Mouse (Mus musculus) layer of hippocampus, adult 6 months (tissue): ENCODE data around the gene Ltb4r1. TPM values are rescaled to one million over a fixed set of nuclear protein-coding genes. Genes with fewer than 3 reads are reported as not detected.

Source experiments
- long read RNA-seq, 2 experiments: library from polyadenylated mRNA; unstranded; transcript quantifications; one replicate each; pipeline ENCODE4 v2.0.0; 2019 to 2020
- polyA plus RNA-seq: library from polyadenylated mRNA; unstranded; fragments of <200 nt; fragmentation: Nextera tagmentation; gene quantifications from 2 replicates; pipeline ENCODE4 v1.2.3, GENCODE M21; 2021

The Ltb4r1 gene
- 0.26 TPM in 1 of 2 replicates, not detected in the other for polyA plus RNA-seq
- long read RNA-seq, experiment 1, partial matches to known transcripts, result 0 of 1 reads
- long read RNA-seq, experiment 1, other reads (novel, unspliced or antisense), result 1 of 1 reads
- long read RNA-seq, experiment 2, result 0 reads

DNA sequence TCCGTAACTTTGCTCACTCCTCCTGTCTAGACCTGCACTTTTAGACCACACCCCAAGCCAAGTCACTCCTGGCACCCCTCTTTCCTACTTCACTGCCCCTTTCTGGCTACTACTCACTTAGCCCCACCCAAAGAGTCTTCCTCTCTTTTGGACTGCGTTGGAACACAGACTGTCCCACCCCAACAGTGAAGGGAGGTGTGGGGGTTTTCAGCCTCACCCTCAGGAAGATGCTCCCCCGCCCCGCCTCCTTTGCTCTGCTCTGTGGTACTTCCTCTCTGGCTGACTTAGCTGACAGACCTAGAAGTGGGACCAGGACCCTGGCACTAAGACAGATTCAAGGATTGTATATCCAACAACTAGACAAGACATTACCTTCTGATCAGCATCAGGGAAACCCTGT is at the start of gene Ltb4r1:
TSS of gene Ltb4r1 (plus strand) at position 267 of the 400 bp plus-strand sequence.

DNA sequence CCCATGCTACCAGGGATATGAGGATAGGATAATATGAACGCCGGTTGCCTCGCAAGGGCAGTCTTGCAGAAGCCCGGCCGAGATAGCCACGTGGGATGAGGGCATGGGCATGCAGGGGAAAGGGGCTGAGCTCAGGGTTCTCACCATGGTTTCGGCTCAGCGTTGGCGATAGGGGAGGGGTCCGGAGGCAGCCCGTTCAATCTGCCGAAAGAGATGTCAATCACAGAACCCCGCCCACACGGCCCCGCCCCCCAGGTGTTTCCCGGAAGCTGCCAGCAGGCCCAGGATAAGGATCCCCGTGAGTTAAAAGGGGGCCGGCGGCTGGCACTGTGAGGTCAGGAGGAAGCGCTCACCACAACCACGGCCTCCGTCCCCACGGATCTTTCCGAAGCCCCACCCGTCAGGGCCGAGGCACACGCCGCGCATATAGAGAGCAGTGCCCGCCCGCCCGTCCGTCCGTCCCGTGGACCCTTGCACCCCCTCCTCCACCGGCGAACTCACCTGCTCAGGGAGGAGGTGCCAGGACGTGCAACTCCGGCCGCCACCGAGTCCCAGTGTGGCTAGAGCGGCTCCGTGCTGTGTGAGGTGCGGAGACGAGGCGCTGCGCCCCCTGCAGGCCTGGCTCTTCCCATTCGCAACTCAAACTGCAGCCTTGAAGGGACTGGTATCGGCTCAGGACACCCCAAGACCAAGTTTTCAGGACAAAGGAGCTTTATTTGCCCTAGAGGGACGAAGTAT is 43.9 kb upstream of the Ltb4r1 start, which contains the start of gene Rabggta:
TSS of gene Rabggta (minus strand) at position 564 of the 738 bp plus-strand sequence.

DNA sequence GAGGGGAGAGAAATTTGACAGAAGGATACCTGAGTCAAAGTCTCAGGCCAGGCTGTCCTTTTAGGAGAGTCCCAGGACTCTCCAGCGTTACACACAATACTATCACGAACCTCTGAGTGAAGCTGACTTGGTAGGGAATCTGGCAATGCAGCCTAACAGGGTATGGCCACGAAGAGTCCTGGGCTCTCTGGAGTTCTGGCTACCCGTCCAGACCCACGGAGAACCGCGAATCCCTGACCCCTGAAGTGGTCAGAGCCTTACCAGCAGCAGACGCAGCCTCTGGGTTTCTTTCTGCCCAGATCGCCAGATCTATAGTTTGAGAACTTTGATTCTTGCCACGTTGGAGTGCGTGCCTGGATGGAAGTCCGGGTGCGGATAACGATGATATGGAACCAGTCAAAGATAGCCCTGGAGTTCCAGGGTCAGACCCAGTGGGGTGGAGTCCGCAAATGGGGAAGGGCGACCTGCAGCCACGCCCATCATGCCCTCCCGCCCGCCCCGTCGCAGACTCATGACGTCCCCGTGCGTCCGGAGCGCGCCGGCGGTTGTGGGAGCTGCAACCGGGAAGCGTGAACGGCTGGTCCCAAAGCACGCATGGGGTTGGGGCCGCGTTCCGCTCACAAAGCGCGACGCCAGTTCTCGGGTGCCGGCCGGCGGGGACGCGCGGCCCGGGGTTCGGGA is 20.4 kb upstream of the Ltb4r1 start, which contains the start of the genes Dhrs1 and Nop9:
TSS of gene Dhrs1 (minus strand) at position 511 of the 681 bp plus-strand sequence.
TSS of gene Nop9 (plus strand) at position 514 of the 681 bp plus-strand sequence.

DNA sequence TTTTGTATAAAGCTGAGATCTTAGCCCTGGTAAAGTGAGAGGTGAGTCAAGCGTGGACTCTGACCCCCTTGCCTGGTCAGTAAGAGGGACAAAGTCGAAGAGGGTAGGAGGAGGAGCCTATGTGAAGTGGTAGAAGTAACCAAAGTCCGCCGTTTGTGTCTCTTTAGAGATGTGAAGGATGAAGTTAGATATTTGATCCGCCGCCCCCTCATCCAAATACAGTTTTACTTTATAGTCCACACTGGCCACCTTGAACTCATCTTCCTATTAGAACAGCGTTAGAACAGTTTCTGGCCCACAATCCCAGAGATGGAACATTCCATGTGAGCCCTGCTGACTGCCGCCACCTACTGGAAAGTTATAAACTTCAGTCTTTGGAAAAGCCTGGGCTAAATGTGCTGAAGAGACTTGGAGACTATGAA is 7.4 kb upstream of the Ltb4r1 start, which contains the start of gene Cideb:
TSS of gene Cideb (minus strand) at position 96 of the 422 bp plus-strand sequence.

DNA sequence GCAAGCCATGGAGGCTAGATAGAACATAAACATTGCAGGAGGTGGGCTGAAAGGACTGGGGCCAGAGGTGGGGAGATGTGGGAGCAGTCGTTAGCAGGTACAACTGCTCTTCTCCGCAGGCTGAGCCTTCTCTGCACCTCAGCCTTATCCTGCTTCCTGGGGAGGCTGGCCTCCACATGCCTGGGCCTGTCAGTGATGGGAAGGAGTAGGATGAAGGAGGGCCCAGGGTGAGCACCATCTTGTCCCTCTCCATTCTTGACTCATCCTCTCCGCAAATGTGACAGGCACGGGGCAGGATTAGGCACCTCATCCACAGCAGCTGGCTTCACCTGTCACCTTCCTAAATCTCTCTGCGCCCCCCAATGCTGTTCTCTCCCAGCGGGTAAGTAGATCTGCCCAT is 4.6 kb upstream of the Ltb4r1 start, which contains the start of gene Ltb4r2:
TSS of gene Ltb4r2 (plus strand) at position 266 of the 400 bp plus-strand sequence.

DNA sequence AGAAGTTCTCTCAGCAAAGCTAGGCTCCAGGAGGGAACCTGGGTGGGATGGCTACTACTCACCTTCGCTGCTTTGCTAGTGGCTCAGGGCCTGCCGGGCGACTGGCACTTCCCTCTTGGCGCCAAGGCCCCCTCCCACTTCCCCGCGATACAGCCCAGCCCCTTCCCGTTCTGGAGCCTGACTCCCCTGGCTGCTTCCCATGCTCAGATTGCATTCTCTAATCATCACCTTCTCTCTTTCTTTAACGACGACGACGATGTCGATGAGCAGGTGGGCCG is 18.1 kb downstream of the Ltb4r1 start, which contains the start of gene Adcy4:
TSS of gene Adcy4 (minus strand) at position 138 of the 278 bp plus-strand sequence.

DNA sequence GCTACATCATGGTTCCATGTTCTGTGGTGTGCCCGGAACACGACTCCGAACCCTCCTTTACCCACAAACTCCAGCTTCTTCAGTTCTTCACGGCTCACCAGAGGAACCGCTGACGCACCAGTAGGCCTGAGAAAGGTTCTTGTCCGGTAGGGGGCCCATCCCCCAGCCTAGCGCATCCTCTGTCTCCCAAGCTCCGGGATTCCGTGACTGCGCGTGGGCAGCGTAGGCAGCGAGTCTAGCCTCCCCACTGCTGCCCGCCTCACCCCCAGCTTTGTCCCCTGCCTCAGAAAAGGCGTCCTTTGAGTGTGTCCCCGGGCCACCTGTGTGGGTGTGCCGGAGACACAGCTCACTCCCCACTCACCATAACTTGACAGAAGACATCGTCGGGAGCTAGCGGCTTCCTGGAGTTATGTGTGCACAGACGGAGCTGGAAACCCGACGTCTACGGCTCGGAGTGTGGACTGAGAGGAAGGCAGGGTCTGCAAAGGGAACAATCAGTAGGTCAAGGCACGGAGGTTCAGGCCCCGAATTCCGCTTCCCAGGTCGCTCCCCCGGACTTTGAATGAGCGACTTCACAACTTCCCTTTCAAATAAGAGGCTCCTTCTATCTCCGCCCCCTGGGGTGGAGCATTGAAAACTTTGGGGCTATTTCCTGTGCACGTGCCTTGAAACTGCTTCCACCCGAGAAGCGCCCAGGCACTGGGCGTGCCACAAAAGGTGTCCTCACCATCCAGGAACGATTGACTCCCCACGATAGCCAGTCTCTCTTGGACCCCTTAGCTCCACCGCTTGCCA is 22.7 kb downstream of the Ltb4r1 start, which contains the start of gene Ripk3:
TSS of gene Ripk3 (minus strand) at position 610 of the 795 bp plus-strand sequence.

Other genes starting within 250 kb of the Ltb4r1 start
- 0.13 TPM in 1 of 2 replicates, not detected in the other for gene Nrl, start 241.0 kb upstream of the Ltb4r1 start, polyA plus RNA-seq
- gene Pck2, start 225.7 kb upstream of the Ltb4r1 start, polyA plus RNA-seq, result 28.8 and 36.0 TPM in 2 replicates
- gene Dcaf11, start 206.0 kb upstream of the Ltb4r1 start, polyA plus RNA-seq, result 70.4 and 77.7 TPM in 2 replicates
- gene A730061H03Rik, start 205.6 kb upstream of the Ltb4r1 start, polyA plus RNA-seq, result not detected in 2 replicates
- gene Fitm1, start 190.3 kb upstream of the Ltb4r1 start, polyA plus RNA-seq, result not detected in 2 replicates
- gene Psme1, start 187.8 kb upstream of the Ltb4r1 start, polyA plus RNA-seq, result 54.2 and 58.9 TPM in 2 replicates
- 151 and 161 TPM in 2 replicates for gene Emc9, start 180.7 kb upstream of the Ltb4r1 start, polyA plus RNA-seq
- 115 TPM in 2 replicates for gene Psme2, start 174.8 kb upstream of the Ltb4r1 start, polyA plus RNA-seq
- 6.5 and 11.3 TPM in 2 replicates for gene Rnf31, start 174.3 kb upstream of the Ltb4r1 start, polyA plus RNA-seq
- gene Irf9, start 162.4 kb upstream of the Ltb4r1 start, polyA plus RNA-seq, result 4.6 and 5.9 TPM in 2 replicates
- 0.78 and 0.95 TPM in 2 replicates for gene Rec8, start 147.9 kb upstream of the Ltb4r1 start, polyA plus RNA-seq
- gene Ipo4, start 130.0 kb upstream of the Ltb4r1 start, polyA plus RNA-seq, result 48.5 and 50.1 TPM in 2 replicates
- 0.14 and 0.48 TPM in 2 replicates for gene Gm49378, start 128.1 kb upstream of the Ltb4r1 start, polyA plus RNA-seq
- gene Tm9sf1, start 122.2 kb upstream of the Ltb4r1 start, polyA plus RNA-seq, result 32.7 and 36.4 TPM in 2 replicates
- gene Tssk4, start 115.8 kb upstream of the Ltb4r1 start, polyA plus RNA-seq, result 0.11 and 0.29 TPM in 2 replicates
- 62.3 and 63.2 TPM in 2 replicates for gene Mdp1, start 105.5 kb upstream of the Ltb4r1 start, polyA plus RNA-seq
- 24.9 and 27.8 TPM in 2 replicates for gene Gmpr2, start 94.0 kb upstream of the Ltb4r1 start, polyA plus RNA-seq
- 665 and 692 TPM in 2 replicates for gene Nedd8, start 93.8 kb upstream of the Ltb4r1 start, polyA plus RNA-seq
- 8.2 and 9.7 TPM in 2 replicates for gene Tinf2, start 84.1 kb upstream of the Ltb4r1 start, polyA plus RNA-seq
- gene Tgm1, start 52.0 kb upstream of the Ltb4r1 start, polyA plus RNA-seq, result 0.08 TPM in 1 of 2 replicates, not detected in the other
- 31.9 and 38.2 TPM in 2 replicates for gene Rabggta, start 43.7 kb upstream of the Ltb4r1 start, polyA plus RNA-seq
- 123 and 128 TPM in 2 replicates for gene Dhrs1, start 20.3 kb upstream of the Ltb4r1 start, polyA plus RNA-seq
- gene Nop9, start 20.3 kb upstream of the Ltb4r1 start, polyA plus RNA-seq, result 8.1 and 8.5 TPM in 2 replicates
- gene Cideb, start 7.5 kb upstream of the Ltb4r1 start, polyA plus RNA-seq, result 3.9 and 5.8 TPM in 2 replicates
- 0.16 and 0.54 TPM in 2 replicates for gene Ltb4r2, start 4.5 kb upstream of the Ltb4r1 start, polyA plus RNA-seq
- 1.4 TPM in 2 replicates for gene Adcy4, start 18.1 kb downstream of the Ltb4r1 start, polyA plus RNA-seq
- gene Ripk3, start 22.9 kb downstream of the Ltb4r1 start, polyA plus RNA-seq, result 0.45 and 0.55 TPM in 2 replicates
- 0.25 TPM in 1 of 2 replicates, not detected in the other for gene Nfatc4, start 57.2 kb downstream of the Ltb4r1 start, polyA plus RNA-seq
- gene Nynrin, start 88.0 kb downstream of the Ltb4r1 start, polyA plus RNA-seq, result 0.49 and 0.88 TPM in 2 replicates
- 0.06 and 0.09 TPM in 2 replicates for gene Cbln3, start 118.4 kb downstream of the Ltb4r1 start, polyA plus RNA-seq
- gene Khnyn, start 119.0 kb downstream of the Ltb4r1 start, polyA plus RNA-seq, result 2.3 and 2.4 TPM in 2 replicates
- gene Sdr39u1, start 134.3 kb downstream of the Ltb4r1 start, polyA plus RNA-seq, result 160 TPM in 2 replicates
- 0.30 TPM in 1 of 2 replicates, not detected in the other for gene Cma1, start 178.7 kb downstream of the Ltb4r1 start, polyA plus RNA-seq
- gene Cma2, start 185.0 kb downstream of the Ltb4r1 start, polyA plus RNA-seq, result not detected in 2 replicates